Mouse (Mus musculus): ENCODE measurements around the gene Gm8279. TPM values are rescaled to one million over a fixed set of nuclear protein-coding genes. Genes with fewer than 3 reads are reported as not detected.
"Not testable (repeated sequence)": the region's sequence is repeated elsewhere in the genome, so short reads cannot be mapped to it uniquely, and the experiment has no call there.

Gm8279 gene
- total RNA-seq (2021): not detected
- long read RNA-seq: 0 reads

GRCm38 (mm10) chr14:5131219-5131618 is at the start of gene Gm8279:
Gene Gm8279, plus strand, starts transcription at chr14:5131519.
- DNase-seq (ENCODE audit: low spot score in 2 of 2): not testable (repeated sequence)

GRCm38 (mm10) chr14:5164235-5164634 is 32.9 kb downstream of the Gm8279 start, which contains the start of gene Gm3317:
Gene Gm3317, plus strand, starts transcription at chr14:5164535.
- not testable (repeated sequence) for DNase-seq (ENCODE audit: low spot score in 2 of 2)

- DNase-seq (ENCODE audit: low spot score in 2 of 2): not testable (repeated sequence)
Observed at GRCm38 (mm10) chr14:5185493-5185892, 54.2 kb downstream of the Gm8279 start, which contains the start of gene Gm8271. Gene Gm8271, plus strand, starts transcription at chr14:5185793.

Other genes starting within 250 kb of the Gm8279 start
- not detected for gene Gm3278, start 239.1 kb upstream of the Gm8279 start, total RNA-seq (2021)
- gene Gm8297, start 147.6 kb upstream of the Gm8279 start, total RNA-seq (2021): not detected
- not detected for gene Gm3298, start 115.6 kb upstream of the Gm8279 start, total RNA-seq (2021)
- gene 4930555G01Rik, start 80.9 kb upstream of the Gm8279 start, total RNA-seq (2021): not detected
- gene Gm8281, start 60.5 kb upstream of the Gm8279 start, total RNA-seq (2021): 1 to 10 TPM; 4.8 to 5.2 TPM
- not detected for gene Gm3317, start 33.0 kb downstream of the Gm8279 start, total RNA-seq (2021)
- not detected for gene Gm8271, start 54.3 kb downstream of the Gm8279 start, total RNA-seq (2021)
- not detected for gene Gm3526, start 129.1 kb downstream of the Gm8279 start, total RNA-seq (2021)
- gene Gm3542, start 203.4 kb downstream of the Gm8279 start, total RNA-seq (2021): not detected